Mouse (Mus musculus): ENCODE results near the gene Gnptab.

DNA sequence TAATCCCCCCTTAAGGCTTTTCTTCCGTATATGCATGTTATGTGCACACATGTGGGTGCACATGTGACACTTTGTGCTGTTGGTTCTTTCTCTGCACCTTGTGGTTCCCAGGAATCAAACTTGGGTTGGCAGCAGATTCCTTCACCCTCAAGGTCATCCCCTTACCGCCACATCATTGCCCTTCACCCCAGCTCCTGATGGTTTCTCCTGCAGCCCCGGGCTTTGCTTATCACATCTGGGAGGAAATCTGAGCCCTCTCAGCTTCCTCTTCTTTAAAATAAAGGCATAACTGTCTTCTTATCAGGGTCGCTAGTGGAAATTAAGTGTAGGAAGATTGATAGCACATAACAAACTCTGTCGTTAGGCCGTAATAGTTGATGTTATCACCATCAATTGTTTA lies 3.1 kb downstream of the Gnptab start:
- no peak for TF ChIP-seq POLR2A (IDR thresholded peaks at IDR 0.05; ENCODE audit: insufficient read depth, low read depth, low read length)
- no peak for TF ChIP-seq CTCF (IDR thresholded peaks at IDR 0.05; ENCODE audit: insufficient read depth, low read depth, low read length)

Data from olfactory bulb, adult 2 months (tissue).